Mouse (Mus musculus): Measurements from ENCODE around the gene Xpnpep3.
"Not testable (repeated sequence)": the region's sequence is repeated elsewhere in the genome, so short reads cannot be mapped to it uniquely, and the experiment has no call there.

Xpnpep3 gene

GRCm38 (mm10) chr15:81405008-81405407 lies 5.1 kb downstream of the Xpnpep3 start:
- DNase-seq: no peak

- no peak for DNase-seq
Observed at GRCm38 (mm10) chr15:81408199-81408598, 8.3 kb downstream of the Xpnpep3 start, which contains the start of gene Dnajb7. TSS of gene Dnajb7 (minus strand) at chr15:81408299.

- peak in 1 of 2 experiments; percentile 4 for DNase-seq
Observed at GRCm38 (mm10) chr15:81416763-81417310, 16.9 kb downstream of the Xpnpep3 start.

- DNase-seq: no peak
Observed at GRCm38 (mm10) chr15:81418065-81418464, 18.1 kb downstream of the Xpnpep3 start.

GRCm38 (mm10) chr15:81421454-81421853 lies 21.5 kb downstream of the Xpnpep3 start:
- DNase-seq: no peak

- DNase-seq: no peak
Observed at GRCm38 (mm10) chr15:81422156-81422681, 22.3 kb downstream of the Xpnpep3 start.

GRCm38 (mm10) chr15:81425311-81425710 lies 25.4 kb downstream of the Xpnpep3 start:
- DNase-seq: no peak

GRCm38 (mm10) chr15:81427947-81428346 lies 28.0 kb downstream of the Xpnpep3 start:
- no peak for DNase-seq

GRCm38 (mm10) chr15:81431195-81431594 lies 31.3 kb downstream of the Xpnpep3 start:
- no peak for DNase-seq

GRCm38 (mm10) chr15:81438345-81438744 lies 38.4 kb downstream of the Xpnpep3 start:
- DNase-seq: no peak

GRCm38 (mm10) chr15:81439236-81439635 lies 39.3 kb downstream of the Xpnpep3 start:
- DNase-seq: no peak

- DNase-seq: peak; percentile 65 to 75
Observed at GRCm38 (mm10) chr15:81448463-81448862, 48.5 kb downstream of the Xpnpep3 start.

- no peak for DNase-seq
Observed at GRCm38 (mm10) chr15:81461523-81461922, 61.6 kb downstream of the Xpnpep3 start.

- no peak for DNase-seq
Observed at GRCm38 (mm10) chr15:81465016-81465660, 65.2 kb downstream of the Xpnpep3 start.

GRCm38 (mm10) chr15:81465901-81466737 lies 66.2 kb downstream of the Xpnpep3 start, which contains the start of gene Rbx1:
TSS of gene Rbx1 (plus strand) at chr15:81466296.
- peak; percentile 98 to 99 for DNase-seq

GRCm38 (mm10) chr15:81466738-81467113 lies 66.8 kb downstream of the Xpnpep3 start:
- DNase-seq: no peak

GRCm38 (mm10) chr15:81470735-81471134 lies 70.8 kb downstream of the Xpnpep3 start:
- DNase-seq: no peak

- no peak for DNase-seq
Observed at GRCm38 (mm10) chr15:81472256-81472655, 72.3 kb downstream of the Xpnpep3 start.

- DNase-seq: peak in 1 of 2 experiments; percentile 33
Observed at GRCm38 (mm10) chr15:81475654-81476053, 75.7 kb downstream of the Xpnpep3 start.

- DNase-seq: peak in 1 of 2 experiments; percentile 26
Observed at GRCm38 (mm10) chr15:81476597-81476996, 76.7 kb downstream of the Xpnpep3 start.

- DNase-seq: no peak
Observed at GRCm38 (mm10) chr15:81479446-81480213, 79.7 kb downstream of the Xpnpep3 start.

- DNase-seq: not testable (repeated sequence)
Observed at GRCm38 (mm10) chr15:81480284-81480683, 80.3 kb downstream of the Xpnpep3 start.

- peak; percentile 60 to 75 for DNase-seq
Observed at GRCm38 (mm10) chr15:81480977-81481379, 81.0 kb downstream of the Xpnpep3 start.

All from cerebellum, adult 18-20 months (tissue).